Mouse (Mus musculus): ENCODE measurements around the gene Krt34.

- TF ChIP-seq CTCF (IDR thresholded peaks at IDR 0.05; ENCODE audit: control insufficient read depth, insufficient read depth, insufficient replicate concordance, low read depth, low read length) (no peak), POLR2A (IDR thresholded peaks at IDR 0.05; ENCODE audit: control insufficient read depth, low read depth, low read length) (no peak)
Observed at GRCm38 (mm10) chr11:100058875-100059274, 17.5 kb upstream of the Krt34 start.

Data from testis, adult 2 months (tissue).